Mouse (Mus musculus) left cerebral cortex, adult 2 months (tissue): Measurements from ENCODE around the gene Ak8. TPM values are rescaled to one million over a fixed set of nuclear protein-coding genes. Genes with fewer than 3 reads are reported as not detected.

Experiments
- DNase-seq, 2 experiments: peaks; one replicate each; pipeline ENCODE4 v3.0.0; 2021 to 2022; ENCODE audit warnings: low spot score in 2 of 2, mixed read lengths in 1 of 2; ENCODE audit errors: extremely low spot score in 1 of 2
- H3K27ac ChIP-seq: fragments of 200-600 bp; 2 replicates; pipeline ENCODE4 v1.8.1; 2022
- H3K4me3 ChIP-seq: fragments of 200-600 bp; 2 replicates; pipeline ENCODE4 v1.8.1; 2022
- CTCF ChIP-seq: fragments of 200-600 bp; IDR thresholded peaks from 2 replicates; pipeline ENCODE4 v1.8.1; 2022; ENCODE audit warnings: antibody characterized with exemption, mild to moderate bottlenecking, moderate library complexity
- intact Hi-C: fragments of 180-260 bp; cut with DNase I; formaldehyde crosslinking; loops from one replicate; pipeline ENCODE4 v1.15.1; 2025
- microRNA-seq, 2 experiments: library from miRNA; unstranded; fragments of <30 nt; microRNA quantifications; one replicate each; pipeline ENCODE4 v1.2.0; 2021
- total RNA-seq, 2 experiments: library from RNA; stranded (reverse); gene quantifications; 2 replicates each; pipeline ENCODE4 v1.2.3; 2021

The Ak8 gene
- total RNA-seq, 2 experiments from 2014 or later = 1.1 to 1.7 TPM

DNA sequence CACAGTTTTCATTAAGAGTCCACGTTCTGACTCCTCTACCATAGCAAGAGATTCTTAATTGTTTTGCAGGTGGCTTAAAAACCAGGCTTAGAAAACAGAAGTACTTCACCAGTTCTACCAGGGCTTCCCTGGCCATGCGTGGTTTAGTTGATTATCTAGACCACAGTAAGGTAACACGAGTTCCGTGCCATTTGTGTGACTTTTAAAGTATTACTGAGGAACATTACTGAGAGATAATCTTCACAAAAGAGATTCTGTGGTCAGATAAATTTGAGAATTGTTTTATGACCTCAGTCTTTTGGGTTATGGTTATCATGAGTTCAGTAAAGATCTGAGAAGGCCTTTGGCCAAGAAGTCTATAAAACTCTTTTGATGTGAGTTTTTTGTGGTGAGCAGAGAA lies 159.3 kb downstream of the Ak8 start:
- intact Hi-C loops = no loop called here
- TF ChIP-seq CTCF = no peak
- H3K27ac ChIP-seq = no peak overlapping the region
- no peak for DNase-seq
- H3K4me3 ChIP-seq = no peak overlapping the region

DNA sequence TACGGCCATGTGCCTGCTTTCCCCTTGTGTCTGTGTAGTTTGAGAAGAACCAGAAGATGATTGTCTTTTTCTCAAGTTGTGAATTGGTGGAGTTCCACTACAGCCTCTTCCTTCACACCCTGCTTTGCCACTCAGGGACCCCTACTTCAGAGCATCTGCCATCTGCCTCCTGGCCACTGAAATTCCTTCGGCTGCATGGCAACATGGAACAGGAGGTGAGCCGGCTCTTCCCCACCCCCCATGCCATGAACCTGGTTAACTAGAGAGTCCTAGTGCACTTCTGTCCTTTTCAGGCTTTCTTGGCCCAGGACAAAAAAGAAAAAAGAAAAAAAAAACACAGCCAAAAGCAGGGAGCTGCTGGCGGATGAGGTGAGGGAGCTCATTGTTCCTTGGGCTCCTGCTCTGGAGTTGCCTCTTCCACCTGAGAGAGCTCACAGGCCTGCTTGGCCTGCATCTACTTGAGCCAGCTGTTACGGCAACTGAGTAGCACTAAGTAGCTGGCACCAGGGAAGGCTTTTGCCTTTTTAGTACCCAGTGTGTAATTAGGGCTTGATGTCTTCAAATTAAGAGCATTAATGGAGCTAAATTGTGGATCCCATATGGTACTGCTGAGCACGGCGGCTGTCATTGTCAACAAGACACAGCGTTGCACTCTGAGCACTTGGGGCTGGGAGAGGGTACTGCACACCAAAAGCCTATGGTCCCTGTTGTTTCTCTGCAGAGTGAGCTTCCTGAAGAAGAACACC lies 160.9 kb downstream of the Ak8 start:
- TF ChIP-seq CTCF = no peak
- Histone ChIP-seq H3K27ac (no peak overlapping the region), H3K4me3 (no peak overlapping the region)
- intact Hi-C loops = no loop called here
- no peak for DNase-seq

Small RNA genes within 50 kb of the gene (microRNA-seq; reads per million reads assigned to microRNA genes)
- gene Mir3088 = 0.97 to 1.2 reads per million in 2 experiments

Other genes with a start within 250 kb of the Ak8 start
- gene 1700007K13Rik, start 233.8 kb upstream of the Ak8 start, total RNA-seq = 1 to 10 TPM; 4.2 TPM
- 10 to 100 TPM; 36.1 to 36.8 TPM for gene Mrps2, start 232.1 kb upstream of the Ak8 start, total RNA-seq
- gene Gbgt1, start 203.3 kb upstream of the Ak8 start, total RNA-seq = 1 to 10 TPM; 1.8 to 2.9 TPM
- gene Gm10134, start 194.1 kb upstream of the Ak8 start, total RNA-seq = 1 to 10 TPM in 1 of 2 experiments, not detected in 1; 1.9 TPM
- 10 to 100 TPM; 81.1 to 92.6 TPM for gene Ralgds, start 187.0 kb upstream of the Ak8 start, total RNA-seq
- gene Cel, start 136.8 kb upstream of the Ak8 start, total RNA-seq = not detected
- gene Gtf3c5, start 116.4 kb upstream of the Ak8 start, total RNA-seq = 10 to 100 TPM; 18.3 TPM
- gene Gfi1b, start 78.2 kb upstream of the Ak8 start, total RNA-seq = not detected
- 10 to 100 TPM; 53.8 to 57.2 TPM for gene Tsc1, start 58.9 kb upstream of the Ak8 start, total RNA-seq
- not detected for gene Spaca9, start 437 bp upstream of the Ak8 start, total RNA-seq
- 10 to 100 TPM; 35.0 to 35.7 TPM for gene Gtf3c4, start 140.2 kb downstream of the Ak8 start, total RNA-seq
- 1 to 10 TPM; 7.5 to 9.2 TPM for gene Ddx31, start 140.2 kb downstream of the Ak8 start, total RNA-seq
- gene Barhl1, start 216.5 kb downstream of the Ak8 start, total RNA-seq = not detected